Mouse (Mus musculus): Measurements from ENCODE around the gene Bclaf1. TPM values are rescaled to one million over a fixed set of nuclear protein-coding genes. Genes with fewer than 3 reads are reported as not detected.

Gene Bclaf1
- polyA plus RNA-seq, 1 experiment from 2014 or later, result 139 TPM

DNA sequence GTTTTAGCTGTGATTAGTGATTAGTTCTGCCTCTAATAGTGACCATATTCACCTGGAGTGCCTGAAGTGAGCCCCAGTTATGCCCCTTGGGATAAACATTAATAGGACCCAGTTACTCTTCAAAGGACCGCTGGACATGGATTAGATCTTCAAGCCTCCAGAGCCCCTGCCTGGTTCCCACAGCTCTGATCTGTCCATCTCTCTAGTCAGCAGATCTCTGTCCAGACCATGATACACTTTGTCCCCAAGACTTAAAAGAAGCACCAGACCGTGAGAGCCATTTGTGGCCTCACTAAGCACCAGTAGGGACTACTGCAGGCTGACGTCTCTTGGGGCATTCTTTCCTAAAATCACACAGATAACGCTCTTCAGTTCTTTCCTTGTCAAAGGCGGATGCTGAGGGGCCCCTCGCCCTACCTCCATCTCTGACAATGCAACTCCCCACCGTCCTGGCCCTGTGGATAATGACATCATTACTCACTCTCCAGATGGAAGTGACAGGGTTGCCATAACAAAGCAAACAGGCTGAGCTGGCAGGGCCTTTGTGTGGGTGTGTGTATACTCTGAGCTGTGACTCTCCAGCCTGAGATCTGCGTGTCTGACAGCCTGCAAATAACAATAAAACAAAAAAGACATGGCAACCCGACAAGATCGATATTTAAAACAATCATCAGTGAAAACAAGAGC, 26.8 kb upstream of the Bclaf1 start:
- peak; percentile 88 for ATAC-seq
- Histone ChIP-seq H3K9me3 (ENCODE audit: control insufficient read depth, low read length) (no peaks in the 10 kb centered on the region), H3K27ac (ENCODE audit: low read length) (peak overlapping the region; percentile 65; the same call in 1 of the 2 replicates), H3K4me1 (replicated peaks; ENCODE audit: control insufficient read depth, insufficient read depth, low read length) (peaks cover 19% of the 10 kb centered on the region), H3K9ac (replicated peaks; ENCODE audit: low read depth, low read length) (peak overlapping the region; percentile 36), H3K36me3 (ENCODE audit: control insufficient read depth, insufficient read depth) (no peaks in the 10 kb centered on the region), H3K4me2 (ENCODE audit: low read length) (peak overlapping the region; percentile 15), H3K4me3 (replicated peaks; ENCODE audit: low read length) (no peak overlapping the region), H3K27me3 (replicated peaks; ENCODE audit: control insufficient read depth, insufficient read depth, low read length) (no peaks in the 10 kb centered on the region)
- 2% methylated on average over 10 of the region's 10 CpGs for WGBS

DNA sequence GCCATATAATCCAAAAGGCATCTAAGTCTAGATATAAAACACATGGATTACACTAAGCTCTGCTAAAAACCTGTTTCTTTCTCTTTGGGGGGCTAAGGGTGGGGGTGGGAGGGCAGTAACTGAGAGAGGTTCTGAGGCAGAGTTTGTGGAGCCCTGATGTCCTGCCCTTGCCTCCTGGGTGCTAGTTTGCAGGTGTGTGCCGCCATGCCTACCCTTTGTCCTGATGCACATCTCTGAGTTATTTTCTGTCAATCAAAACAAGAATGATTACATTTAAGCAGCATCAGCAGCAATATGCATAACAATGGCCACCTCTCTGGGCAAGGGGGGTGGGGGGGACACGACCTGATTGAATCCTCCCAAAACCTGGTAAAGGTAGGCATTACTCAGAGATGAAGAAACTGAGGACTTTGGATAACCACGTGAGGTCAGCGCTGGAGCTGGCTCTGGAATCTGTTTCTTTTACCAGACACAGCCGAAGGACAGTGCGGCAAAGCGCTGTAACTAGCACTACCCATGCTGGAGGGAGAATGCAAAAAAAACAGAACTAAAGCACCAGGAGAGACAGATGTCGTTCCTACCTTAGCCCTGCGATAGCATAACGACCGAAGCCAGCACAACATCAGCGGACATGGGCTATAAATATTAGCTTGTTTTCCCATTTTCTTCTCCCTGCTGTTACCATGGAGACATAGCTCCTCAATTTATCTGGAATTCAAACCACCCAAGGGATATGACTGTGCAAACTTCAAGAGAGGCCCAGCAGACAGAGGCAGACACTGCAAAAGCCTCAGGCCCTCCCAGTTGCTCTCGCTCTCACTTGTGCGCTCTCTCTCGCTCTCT, 26.1 kb upstream of the Bclaf1 start:
- Histone ChIP-seq H3K9ac (replicated peaks; ENCODE audit: low read depth, low read length) (peak overlapping the region; percentile 36), H3K27ac (ENCODE audit: low read length) (peak overlapping the region; percentile 66), H3K4me2 (ENCODE audit: low read length) (peak overlapping the region; percentile 31), H3K4me3 (replicated peaks; ENCODE audit: low read length) (no peak overlapping the region; the same call in 1 of the 2 replicates), H3K27me3 (replicated peaks; ENCODE audit: control insufficient read depth, insufficient read depth, low read length) (no peaks in the 10 kb centered on the region), H3K36me3 (ENCODE audit: control insufficient read depth, insufficient read depth) (no peaks in the 10 kb centered on the region), H3K9me3 (ENCODE audit: control insufficient read depth, low read length) (no peaks in the 10 kb centered on the region), H3K4me1 (replicated peaks; ENCODE audit: control insufficient read depth, insufficient read depth, low read length) (peaks cover 24% of the 10 kb centered on the region)
- 23% methylated on average over 15 of the region's 15 CpGs for WGBS
- peak; percentile 64 for ATAC-seq

DNA sequence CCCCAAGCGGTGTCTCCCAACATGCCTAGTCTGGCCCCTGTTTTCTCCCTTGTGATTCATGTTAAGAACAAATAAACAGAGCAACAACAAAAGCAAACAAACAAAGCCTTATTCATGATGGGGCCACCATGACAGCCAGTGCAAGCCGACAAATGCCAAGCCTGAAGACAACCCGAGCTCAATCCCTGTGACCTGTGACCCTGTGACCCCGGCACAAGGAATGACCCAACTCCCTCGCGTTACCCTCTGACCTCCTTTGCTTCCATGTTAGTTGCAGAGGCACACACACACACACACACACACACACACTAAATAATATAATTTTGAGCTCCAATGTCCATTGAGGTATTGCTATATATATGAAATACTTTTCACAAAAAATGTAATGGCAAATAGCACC, 24.9 kb upstream of the Bclaf1 start:
- 58% methylated on average over 6 of the region's 6 CpGs for WGBS
- peaks cover 24% of the 10 kb centered on the region for H3K4me1 ChIP-seq (replicated peaks; ENCODE audit: control insufficient read depth, insufficient read depth, low read length)
- ATAC-seq, result no peak
- no peak overlapping the region for H3K4me3 ChIP-seq (replicated peaks; ENCODE audit: low read length)
- no peak overlapping the region for H3K4me2 ChIP-seq (ENCODE audit: low read length)
- no peak overlapping the region for H3K9ac ChIP-seq (replicated peaks; ENCODE audit: low read depth, low read length)
- H3K9me3 ChIP-seq (ENCODE audit: control insufficient read depth, low read length), result no peaks in the 10 kb centered on the region
- H3K27ac ChIP-seq (ENCODE audit: low read length), result no peak overlapping the region
- H3K27me3 ChIP-seq (replicated peaks; ENCODE audit: control insufficient read depth, insufficient read depth, low read length), result no peaks in the 10 kb centered on the region
- H3K36me3 ChIP-seq (ENCODE audit: control insufficient read depth, insufficient read depth), result no peaks in the 10 kb centered on the region

DNA sequence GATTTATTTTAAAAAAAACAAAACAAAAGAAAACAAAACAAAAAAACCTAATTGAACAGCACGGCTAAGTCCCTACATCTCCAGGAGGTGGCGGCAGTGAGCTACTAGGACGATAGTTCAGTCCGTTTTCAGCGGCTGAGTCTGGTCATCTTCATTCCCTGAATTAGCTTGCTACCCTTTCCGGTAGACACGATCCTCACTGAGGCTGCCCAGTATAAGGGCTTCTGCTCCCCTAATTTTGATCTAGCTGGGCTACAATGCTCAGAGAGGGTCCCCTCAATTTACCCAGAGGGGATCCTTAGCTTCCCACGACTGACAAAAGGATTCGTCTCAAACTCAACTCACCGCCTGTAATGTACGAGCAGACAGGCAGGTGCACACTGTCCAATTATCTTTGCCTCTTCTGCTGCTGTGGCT, 21.8 kb upstream of the Bclaf1 start:
- Histone ChIP-seq H3K4me3 (replicated peaks; ENCODE audit: low read length) (peak overlapping the region; percentile 37), H3K27ac (ENCODE audit: low read length) (no peak overlapping the region)
- 3% methylated on average over 11 of the region's 11 CpGs for WGBS

DNA sequence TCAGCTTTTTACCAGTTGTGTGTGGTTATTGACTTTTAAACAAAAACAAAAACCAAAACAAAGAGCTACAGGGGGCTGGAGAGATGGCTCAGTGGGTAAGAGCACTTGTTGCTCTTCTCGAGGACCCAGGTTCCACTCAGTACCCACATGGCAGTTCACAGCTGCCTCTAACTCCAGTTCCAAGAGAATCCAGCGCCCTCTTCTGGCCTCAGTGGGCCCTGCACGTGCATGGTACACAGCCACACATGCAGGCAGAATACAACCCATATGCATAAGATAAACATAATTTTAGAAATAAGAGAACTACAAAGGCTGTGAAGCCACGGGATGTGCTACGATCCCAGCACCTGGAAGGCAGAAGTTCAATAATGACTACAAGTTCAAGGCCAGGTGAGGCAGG, 16.3 kb upstream of the Bclaf1 start:
- no peak overlapping the region for H3K4me3 ChIP-seq (replicated peaks; ENCODE audit: low read length)
- no peaks in the 10 kb centered on the region for H3K27me3 ChIP-seq (replicated peaks; ENCODE audit: control insufficient read depth, insufficient read depth, low read length)
- H3K27ac ChIP-seq (ENCODE audit: low read length), result no peak overlapping the region
- no peak overlapping the region for H3K9ac ChIP-seq (replicated peaks; ENCODE audit: low read depth, low read length)
- no peaks in the 10 kb centered on the region for H3K36me3 ChIP-seq (ENCODE audit: control insufficient read depth, insufficient read depth)
- WGBS, result 76% methylated on average over 5 of the region's 5 CpGs
- no peak for ATAC-seq
- no peak overlapping the region for H3K4me2 ChIP-seq (ENCODE audit: low read length)
- no peaks in the 10 kb centered on the region for H3K4me1 ChIP-seq (replicated peaks; ENCODE audit: control insufficient read depth, insufficient read depth, low read length)
- no peaks in the 10 kb centered on the region for H3K9me3 ChIP-seq (ENCODE audit: control insufficient read depth, low read length)

More for the DNA sequence above, 21.8 kb upstream of the Bclaf1 start:
- H3K9ac ChIP-seq (replicated peaks; ENCODE audit: low read depth, low read length), result peak overlapping the region; percentile 57
- no peaks in the 10 kb centered on the region for H3K9me3 ChIP-seq (ENCODE audit: control insufficient read depth, low read length)
- no peaks in the 10 kb centered on the region for H3K36me3 ChIP-seq (ENCODE audit: control insufficient read depth, insufficient read depth)
- H3K4me1 ChIP-seq (replicated peaks; ENCODE audit: control insufficient read depth, insufficient read depth, low read length), result peaks cover 21% of the 10 kb centered on the region
- peak; percentile 37; the same call in 1 of the 2 replicates for ATAC-seq
- H3K4me2 ChIP-seq (ENCODE audit: low read length), result peak overlapping the region; percentile 60
- no peaks in the 10 kb centered on the region for H3K27me3 ChIP-seq (replicated peaks; ENCODE audit: control insufficient read depth, insufficient read depth, low read length)

DNA sequence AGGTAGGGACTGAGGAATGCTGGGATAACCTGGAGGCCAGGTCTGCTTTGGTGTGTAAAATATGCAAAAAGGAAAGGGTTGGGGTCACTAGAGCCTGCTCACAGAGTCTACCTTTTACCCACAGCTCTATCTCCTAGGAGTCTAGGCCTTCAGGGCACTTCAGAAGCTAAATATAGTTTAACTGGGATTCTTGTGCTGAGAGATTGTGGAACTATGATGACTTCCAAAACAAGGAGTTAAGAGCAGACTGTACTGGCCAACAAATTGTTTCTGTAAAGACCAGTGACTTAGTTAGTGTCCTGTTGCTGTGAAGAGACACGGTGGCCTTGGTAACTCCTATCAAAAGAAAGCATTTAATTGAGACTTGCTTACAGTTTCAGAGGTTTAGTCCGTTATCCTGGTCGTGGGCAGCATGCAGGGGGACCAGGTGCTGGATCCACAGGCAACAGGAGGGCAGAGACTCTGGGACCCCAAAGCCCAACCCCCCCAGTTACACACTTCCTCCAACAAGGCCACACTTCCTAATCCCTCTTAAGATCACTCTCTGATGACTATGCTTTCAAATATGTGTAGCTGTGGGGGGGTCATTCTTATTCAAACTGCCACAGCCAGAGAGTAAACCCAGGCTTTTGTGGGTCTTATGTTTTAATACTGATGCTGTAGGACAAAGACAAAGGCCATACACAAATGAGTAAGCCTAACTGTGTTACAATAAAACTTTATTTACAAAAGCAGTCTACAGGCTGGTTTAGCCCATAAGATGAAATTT, 13.9 kb upstream of the Bclaf1 start:
- no peaks in the 10 kb centered on the region for H3K4me1 ChIP-seq (replicated peaks; ENCODE audit: control insufficient read depth, insufficient read depth, low read length)
- no peak overlapping the region for H3K9ac ChIP-seq (replicated peaks; ENCODE audit: low read depth, low read length)
- H3K27ac ChIP-seq (ENCODE audit: low read length), result no peak overlapping the region
- H3K36me3 ChIP-seq (ENCODE audit: control insufficient read depth, insufficient read depth), result no peaks in the 10 kb centered on the region
- no peak overlapping the region for H3K4me2 ChIP-seq (ENCODE audit: low read length)
- no peaks in the 10 kb centered on the region for H3K9me3 ChIP-seq (ENCODE audit: control insufficient read depth, low read length)
- H3K4me3 ChIP-seq (replicated peaks; ENCODE audit: low read length), result no peak overlapping the region
- no peaks in the 10 kb centered on the region for H3K27me3 ChIP-seq (replicated peaks; ENCODE audit: control insufficient read depth, insufficient read depth, low read length)
- ATAC-seq, result no peak
- 21% methylated on average over 3 of the region's 3 CpGs for WGBS

DNA sequence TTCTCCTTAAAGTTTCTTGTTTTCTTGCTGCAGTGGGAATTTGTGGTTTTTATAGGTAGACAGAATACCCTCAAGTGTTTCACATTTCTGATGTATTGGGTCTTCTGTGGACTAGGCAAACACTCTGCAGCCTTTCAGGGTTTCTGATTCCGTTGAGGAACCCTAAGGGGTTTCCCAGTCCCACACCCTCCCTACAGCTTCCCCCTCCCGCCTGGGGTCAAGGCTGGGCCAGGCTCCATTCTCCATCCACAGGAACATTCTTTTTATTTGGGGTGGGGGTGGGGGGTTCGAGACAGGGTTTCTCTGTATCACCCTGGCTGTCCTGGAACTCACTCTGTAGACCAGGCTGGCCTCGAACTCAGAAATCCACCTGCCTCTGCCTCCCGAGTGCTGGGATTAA, 13.2 kb upstream of the Bclaf1 start:
- 85% methylated on average over 5 of the region's 5 CpGs for WGBS
- H3K4me1 ChIP-seq (replicated peaks; ENCODE audit: control insufficient read depth, insufficient read depth, low read length), result no peaks in the 10 kb centered on the region
- no peak overlapping the region for H3K4me2 ChIP-seq (ENCODE audit: low read length)
- H3K9me3 ChIP-seq (ENCODE audit: control insufficient read depth, low read length), result no peaks in the 10 kb centered on the region
- ATAC-seq, result no peak
- no peak overlapping the region for H3K27ac ChIP-seq (ENCODE audit: low read length)
- no peaks in the 10 kb centered on the region for H3K36me3 ChIP-seq (ENCODE audit: control insufficient read depth, insufficient read depth)
- H3K4me3 ChIP-seq (replicated peaks; ENCODE audit: low read length), result no peak overlapping the region
- no peak overlapping the region for H3K9ac ChIP-seq (replicated peaks; ENCODE audit: low read depth, low read length)
- no peaks in the 10 kb centered on the region for H3K27me3 ChIP-seq (replicated peaks; ENCODE audit: control insufficient read depth, insufficient read depth, low read length)

DNA sequence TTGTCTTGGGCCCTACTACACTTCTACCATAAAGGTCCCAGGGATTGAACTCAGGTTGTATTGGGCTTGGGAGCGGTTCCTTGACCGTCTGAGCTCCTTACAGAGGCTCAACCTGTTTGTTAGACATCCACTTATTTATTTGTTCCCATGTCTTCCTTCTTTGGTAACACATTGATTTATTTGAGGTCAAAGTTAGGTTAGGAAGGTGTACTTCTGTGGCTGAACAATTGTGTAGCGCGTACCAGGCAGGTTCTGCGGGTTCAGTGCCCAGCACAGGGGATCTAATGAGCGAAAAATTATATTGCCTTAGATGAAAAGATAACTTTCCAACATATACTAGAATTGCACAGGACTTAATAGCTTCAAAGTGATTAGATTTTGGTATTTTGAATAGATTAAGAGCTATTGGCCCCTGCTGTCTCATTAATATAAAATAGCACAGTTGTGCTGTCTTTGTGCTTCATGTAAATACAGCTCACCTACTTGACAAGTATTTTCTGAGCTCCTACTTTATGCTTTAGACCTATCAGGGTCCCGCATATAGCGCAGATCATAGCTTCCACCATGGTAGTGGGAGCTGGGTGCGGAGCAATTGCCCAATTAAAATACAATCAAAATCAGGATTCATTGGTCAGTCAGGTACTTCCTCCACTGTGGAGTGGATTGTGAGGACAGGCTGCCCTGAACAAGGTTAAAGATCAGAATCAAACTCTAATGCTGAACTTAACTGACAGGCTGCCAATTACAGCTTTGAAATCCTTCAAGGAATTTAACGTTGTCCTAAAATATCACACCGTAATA, 1.1 kb upstream of the Bclaf1 start:
- H3K9me3 ChIP-seq (ENCODE audit: control insufficient read depth, low read length), result no peaks in the 10 kb centered on the region
- peaks cover 15% of the 10 kb centered on the region for H3K4me1 ChIP-seq (replicated peaks; ENCODE audit: control insufficient read depth, insufficient read depth, low read length)
- H3K9ac ChIP-seq (replicated peaks; ENCODE audit: low read depth, low read length), result peak overlapping the region; percentile 94
- H3K4me3 ChIP-seq (replicated peaks; ENCODE audit: low read length), result peak overlapping the region; percentile 79
- WGBS, result 48% methylated on average over 11 of the region's 11 CpGs
- H3K27ac ChIP-seq (ENCODE audit: low read length), result peak overlapping the region; percentile 100
- no peaks in the 10 kb centered on the region for H3K27me3 ChIP-seq (replicated peaks; ENCODE audit: control insufficient read depth, insufficient read depth, low read length)
- H3K36me3 ChIP-seq (ENCODE audit: control insufficient read depth, insufficient read depth), result no peaks in the 10 kb centered on the region
- H3K4me2 ChIP-seq (ENCODE audit: low read length), result peak overlapping the region; percentile 80
- no peak for ATAC-seq

All from forebrain, embryonic 16.5 days (tissue).